Comparison of ENCODE assay signal across 8 mouse cellular contexts in the genomic region with DNA sequence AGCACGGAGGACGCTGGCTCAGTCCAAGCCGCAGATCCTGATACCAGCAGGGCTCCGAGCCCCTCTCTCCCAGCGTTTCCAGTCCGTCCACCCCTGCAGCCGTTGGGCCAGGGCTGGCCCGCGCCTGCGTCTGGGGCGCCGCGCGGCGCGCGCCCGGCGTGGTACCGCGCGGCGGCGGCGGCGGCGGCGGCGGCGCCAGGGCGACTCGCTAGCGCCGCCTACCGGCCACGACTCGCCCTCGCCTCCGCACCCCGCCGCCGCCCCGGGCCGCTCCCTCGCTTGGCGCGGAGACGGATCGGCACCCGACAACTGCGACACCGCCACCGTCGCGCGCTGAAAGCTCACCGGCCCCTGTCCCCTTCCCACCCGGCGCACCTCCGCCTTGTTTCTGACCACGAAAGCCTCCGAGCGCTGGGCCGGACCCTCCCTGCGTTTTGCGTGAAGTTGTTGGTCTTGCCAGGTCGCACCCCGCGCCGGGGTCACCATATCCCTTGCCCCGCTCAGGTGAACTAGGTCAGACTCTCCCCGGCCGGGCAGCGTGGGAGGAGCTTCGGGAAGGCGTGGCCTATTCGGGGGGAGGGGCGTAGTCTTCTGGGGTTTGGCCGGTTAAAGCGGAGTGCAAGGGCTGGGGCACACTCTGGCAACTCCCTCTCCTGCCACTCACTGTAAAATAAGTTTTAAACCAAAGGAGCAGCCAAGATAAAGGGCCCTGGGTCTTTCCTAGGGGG. TPM values are rescaled to one million over a fixed set of nuclear protein-coding genes. Genes with fewer than 3 reads are reported as not detected.
DNase-seq lines count a peak whose midpoint lies in the region; ATAC-seq lines count a peak whose summit lies in the region.

A gene (minus strand): TSS at position 560 of the 728 bp plus-strand sequence.

- peak; percentile 71 for ATAC-seq in embryonic facial prominence, embryonic 12.5 days (ENCODE audit: insufficient number of reproducible peaks, insufficient read depth, low FRiP score, low TSS enrichment)
- ATAC-seq in midbrain, embryonic 11.5 days (ENCODE audit: low FRiP score), result peak; percentile 89

- WGBS in embryonic facial prominence, embryonic 12.5 days, result under 1% methylated on average over 75 of the region's 80 CpGs
- WGBS in midbrain, embryonic 11.5 days, result under 1% methylated on average over 57 of the region's 80 CpGs

- peaks cover 11% of the 10 kb centered on the region for H3K4me1 ChIP-seq in embryonic facial prominence, embryonic 12.5 days
- H3K4me1 ChIP-seq in midbrain, embryonic 11.5 days (ENCODE audit: control insufficient read depth, insufficient read depth, low read length), result peaks cover 11% of the 10 kb centered on the region

- intact Hi-C loops in left cerebral cortex, postnatal 4 days (cut with DNase I), result no loop called here

- H3K27me3 ChIP-seq in embryonic facial prominence, embryonic 12.5 days, result no peaks in the 10 kb centered on the region
- no peaks in the 10 kb centered on the region for H3K27me3 ChIP-seq in midbrain, embryonic 11.5 days (ENCODE audit: control insufficient read depth, insufficient read depth, low read length)

- peak within 1 kb of the TSS; percentile 65 for H3K4me3 ChIP-seq in embryonic facial prominence, embryonic 12.5 days
- peak within 1 kb of the TSS; percentile 53 for H3K4me3 ChIP-seq in midbrain, embryonic 11.5 days (ENCODE audit: low read depth, low read length)

- peak within 1 kb of the TSS; percentile 66 for H3K9ac ChIP-seq in embryonic facial prominence, embryonic 12.5 days
- H3K9ac ChIP-seq in midbrain, embryonic 11.5 days (ENCODE audit: low read length), result peak within 1 kb of the TSS; percentile 63

- peaks cover 37% of the 10 kb centered on the region for H3K36me3 ChIP-seq in embryonic facial prominence, embryonic 12.5 days
- H3K36me3 ChIP-seq in midbrain, embryonic 11.5 days (ENCODE audit: control insufficient read depth, insufficient read depth, low read length), result peaks cover 3% of the 10 kb centered on the region; the same call in 1 of the 2 replicates

- DNase-seq in 3134 (ENCODE audit: extremely low read depth, insufficient read length, low spot score), result peak; percentile 95
- peak; percentile 93 for DNase-seq in adrenal gland, postnatal 25 days
- peak; percentile 99 for DNase-seq in heart, adult 11 months
- peak; percentile 95 for DNase-seq in kidney, adult 11 months
- DNase-seq in left cerebral cortex, postnatal 4 days, result peak; percentile 81
- DNase-seq in midbrain, embryonic 11.5 days (ENCODE audit: low spot score, missing footprints), result peak; percentile 99
- DNase-seq in right cerebral cortex, postnatal 4 days, result peak; percentile 74

- no peaks in the 10 kb centered on the region for H3K9me3 ChIP-seq in embryonic facial prominence, embryonic 12.5 days
- no peaks in the 10 kb centered on the region for H3K9me3 ChIP-seq in midbrain, embryonic 11.5 days (ENCODE audit: control insufficient read depth, low read length)

- peak within 1 kb of the TSS; percentile 82 for H3K4me2 ChIP-seq in embryonic facial prominence, embryonic 12.5 days (replicated peaks)
- peak within 1 kb of the TSS; percentile 77 for H3K4me2 ChIP-seq in midbrain, embryonic 11.5 days

- peak within 1 kb of the TSS; percentile 86 for H3K27ac ChIP-seq in embryonic facial prominence, embryonic 12.5 days
- H3K27ac ChIP-seq in midbrain, embryonic 11.5 days (ENCODE audit: low read depth, low read length), result peak within 1 kb of the TSS; percentile 70

RNA-seq across cellular contexts. Expression of the gene that starts here (rescaled TPM):
- 135 and 205 TPM in 2 replicates for total RNA-seq in adrenal gland, postnatal 25 days (2021)
- 16.6 and 17.6 TPM in 2 replicates for polyA plus RNA-seq in embryonic facial prominence, embryonic 12.5 days (2016; fragmentation: Nextera tagmentation; extraction: Ambion mirVana)
- 10 to 100 TPM; 13.3 to 14.1 TPM for total RNA-seq in left cerebral cortex, postnatal 4 days (2021)
- polyA plus RNA-seq in midbrain, embryonic 11.5 days (2014; fragmentation: Nextera tagmentation; extraction: Ambion mirVana), result 14.0 and 16.4 TPM in 2 replicates

Comparison
In these comparisons a context has a peak if more than half of its experiments do, and no peak if none do; other contexts are left out.
1. Peak in every context shown above with its lines: DNase-seq, ATAC-seq, H3K4me3 ChIP-seq and H3K27ac ChIP-seq.